Mouse (Mus musculus) heart, embryonic 11.5 days (tissue): Measurements from ENCODE around the gene Lsr. TPM values are rescaled to one million over a fixed set of nuclear protein-coding genes. Genes with fewer than 3 reads are reported as not detected.
A peak's percentile ranks its signal among the peaks of the same experiment; 100 is the strongest.

Experiments
- ATAC-seq: fragments of 200-750 bp; cut with Nextera tagmentation; replicated peaks from 2 replicates; pipeline ENCODE4 v1.8.0; 2017; ENCODE audit warnings: moderate library complexity; ENCODE audit not compliant: insufficient number of reproducible peaks, low FRiP score, low TSS enrichment
- H3K27ac ChIP-seq: fragments of 300-500 bp; sonication (generic); 2 replicates; pipeline ENCODE4 v1.5.1; 2014; ENCODE audit warnings: mild to moderate bottlenecking, low read depth, low read length
- H3K27me3 ChIP-seq: fragments of 300-500 bp; sonication (generic); 2 replicates; pipeline ENCODE4 v1.6.1; 2014; ENCODE audit warnings: mild to moderate bottlenecking, low read length, mixed read lengths; ENCODE audit not compliant: control insufficient read depth, insufficient read depth
- H3K36me3 ChIP-seq: fragments of 300-500 bp; sonication (generic); 2 replicates; pipeline ENCODE4 v1.6.1; 2014; ENCODE audit warnings: mild to moderate bottlenecking, low read length, moderate library complexity, mixed read lengths; ENCODE audit not compliant: control insufficient read depth, insufficient read depth
- H3K4me1 ChIP-seq: fragments of 300-500 bp; sonication (generic); 2 replicates; pipeline ENCODE4 v1.6.1; 2014; ENCODE audit warnings: low read length; ENCODE audit not compliant: control insufficient read depth, insufficient read depth
- H3K4me2 ChIP-seq: fragments of 300-500 bp; sonication (generic); 2 replicates; pipeline ENCODE4 v1.6.1; 2014; ENCODE audit warnings: mild to moderate bottlenecking, moderate library complexity
- H3K4me3 ChIP-seq: fragments of 300-500 bp; sonication (generic); 2 replicates; pipeline ENCODE4 v1.5.1; 2014; ENCODE audit warnings: low read depth, low read length
- H3K9ac ChIP-seq: fragments of 300-500 bp; sonication (generic); 2 replicates; pipeline ENCODE4 v1.6.1; 2014; ENCODE audit warnings: mild to moderate bottlenecking, low read depth, low read length, moderate library complexity
- H3K9me3 ChIP-seq: fragments of 300-500 bp; sonication (generic); replicated peaks from 2 replicates; pipeline ENCODE4 v1.6.1; 2016; ENCODE audit warnings: low read length; ENCODE audit not compliant: control insufficient read depth
- WGBS: fragments of 180-500 bp; shearing (Covaris S2); extraction: QIAGEN DNeasy Blood & Tissue Kit; methylation state at CpG from one replicate; pipeline ENCODE4 v1.1.7; 2014; ENCODE audit not compliant: insufficient replicate concordance; 5-methylcytosine and 5-hydroxymethylcytosine counted together
- polyA plus RNA-seq: library from polyadenylated mRNA; unstranded; fragments of >200 nt; fragmentation: Nextera tagmentation; extraction: Ambion mirVana; gene quantifications from 2 replicates; pipeline ENCODE4 v1.2.1, GENCODE M21; 2014

The Lsr gene
- polyA plus RNA-seq, 1 experiment from 2014 or later = 14.4 TPM

DNA sequence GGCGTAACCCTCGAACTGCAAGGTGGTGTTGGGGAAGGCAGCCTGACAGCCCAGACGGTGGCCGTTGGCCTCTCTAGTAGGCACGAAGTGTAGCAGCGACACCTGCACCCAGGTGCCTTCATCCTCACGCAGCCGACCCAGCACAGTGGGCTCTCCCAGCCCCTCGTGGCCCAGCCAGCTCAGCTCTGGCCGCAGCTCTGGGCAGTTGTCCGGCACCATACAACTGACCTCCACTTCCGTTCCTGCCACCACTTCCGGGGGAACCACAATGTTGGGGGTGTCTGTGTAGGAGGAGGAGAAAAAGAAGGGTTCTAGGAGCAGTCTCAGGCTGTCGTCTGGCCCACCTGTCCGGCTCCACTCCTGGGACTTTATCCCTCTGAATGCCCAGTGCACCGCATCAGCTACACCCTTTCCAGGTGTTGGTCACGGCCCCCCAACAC is 64.3 kb downstream of the Lsr start:
- peak overlapping the region; percentile 56 for H3K4me2 ChIP-seq
- 27% methylated on average over 17 of the region's 17 CpGs for WGBS
- H3K4me1 ChIP-seq = 0 out of 2 replicates have a peak, but pooled peaks cover 2% of the 10 kb centered on the region
- H3K27ac ChIP-seq = no peak overlapping the region
- no peak; the same call in 1 of the 2 replicates for ATAC-seq
- no peaks in the 10 kb centered on the region for H3K36me3 ChIP-seq
- no peaks in the 10 kb centered on the region for H3K9me3 ChIP-seq
- no peak overlapping the region for H3K9ac ChIP-seq
- peaks cover 11% of the 10 kb centered on the region; the same call in 1 of the 2 replicates for H3K27me3 ChIP-seq
- peak overlapping the region; percentile 18 for H3K4me3 ChIP-seq

DNA sequence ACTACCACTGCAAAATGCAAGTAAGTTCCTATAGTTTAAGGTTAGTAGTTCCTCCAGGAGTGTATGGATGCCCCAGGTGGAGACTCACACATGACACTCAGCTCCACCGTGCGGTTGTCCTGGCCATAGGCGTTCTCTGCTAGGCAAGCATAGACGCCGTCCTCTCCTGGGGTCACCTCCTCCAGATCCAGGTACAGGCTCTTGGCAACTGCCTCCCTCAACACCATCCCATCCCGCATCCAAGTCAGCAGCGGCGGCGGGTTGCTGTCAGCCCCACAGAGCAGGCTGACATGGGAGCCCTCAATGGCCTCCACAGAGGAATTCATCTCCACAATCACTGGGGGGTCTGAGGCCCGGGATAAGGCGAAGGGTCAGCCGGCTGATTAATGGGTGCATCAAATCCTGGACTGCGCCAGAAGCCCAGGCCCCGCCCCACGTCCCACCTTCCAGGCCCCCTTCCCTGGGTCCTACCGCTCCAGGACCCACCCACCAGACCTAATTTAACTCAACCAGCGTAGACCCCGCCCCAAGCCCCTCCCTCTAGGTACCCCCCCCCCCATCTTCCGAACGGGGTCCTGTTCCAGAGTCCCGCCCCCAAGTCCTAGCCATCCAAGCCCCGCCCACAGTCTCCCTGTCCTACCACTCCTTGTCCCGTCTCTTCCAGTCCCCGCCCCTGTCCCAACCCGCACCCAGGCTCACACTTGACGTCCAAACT is 64.8 kb downstream of the Lsr start:
- H3K9ac ChIP-seq = no peak overlapping the region
- 0 out of 2 replicates have a peak, but pooled peaks cover 2% of the 10 kb centered on the region for H3K4me1 ChIP-seq
- H3K9me3 ChIP-seq = no peaks in the 10 kb centered on the region
- peaks cover 11% of the 10 kb centered on the region; the same call in 1 of the 2 replicates for H3K27me3 ChIP-seq
- peak overlapping the region; percentile 56 for H3K4me2 ChIP-seq
- peak overlapping the region; percentile 18 for H3K4me3 ChIP-seq
- H3K36me3 ChIP-seq = no peaks in the 10 kb centered on the region
- WGBS = 3% methylated on average over 23 of the region's 26 CpGs
- no peak overlapping the region for H3K27ac ChIP-seq
- peak; percentile 40; the same call in 1 of the 2 replicates for ATAC-seq

Other genes starting within 250 kb of the Lsr start
- 172 and 173 TPM in 2 replicates for gene Tmem147, start 243.9 kb downstream of the Lsr start, polyA plus RNA-seq
- 0.25 and 0.36 TPM in 2 replicates for gene Gapdhs, start 229.8 kb downstream of the Lsr start, polyA plus RNA-seq
- 0.49 and 0.56 TPM in 2 replicates for gene Sbsn, start 222.0 kb downstream of the Lsr start, polyA plus RNA-seq
- 1.1 and 1.2 TPM in 2 replicates for gene Dmkn, start 209.7 kb downstream of the Lsr start, polyA plus RNA-seq
- not detected in 2 replicates for gene Krtdap, start 185.6 kb downstream of the Lsr start, polyA plus RNA-seq
- gene Ffar2, start 149.7 kb downstream of the Lsr start, polyA plus RNA-seq = not detected in 2 replicates
- gene Ffar3, start 117.3 kb downstream of the Lsr start, polyA plus RNA-seq = not detected in 2 replicates
- gene Ffar1, start 111.9 kb downstream of the Lsr start, polyA plus RNA-seq = not detected in 2 replicates
- gene Cd22, start 93.1 kb downstream of the Lsr start, polyA plus RNA-seq = not detected in 2 replicates
- gene Mag, start 58.6 kb downstream of the Lsr start, polyA plus RNA-seq = 0.09 TPM in 1 of 2 replicates, not detected in the other
- not detected in 2 replicates for gene Hamp2, start 48.8 kb downstream of the Lsr start, polyA plus RNA-seq
- not detected in 2 replicates for gene Hamp, start 29.4 kb downstream of the Lsr start, polyA plus RNA-seq
- gene Usf2, start 16.7 kb downstream of the Lsr start, polyA plus RNA-seq = 18.8 and 19.6 TPM in 2 replicates
- gene Fam187b, start 326 bp upstream of the Lsr start, polyA plus RNA-seq = 0.72 and 0.89 TPM in 2 replicates
- 30.3 and 38.5 TPM in 2 replicates for gene Fxyd5, start 69.0 kb upstream of the Lsr start, polyA plus RNA-seq
- gene Fxyd7, start 78.0 kb upstream of the Lsr start, polyA plus RNA-seq = 2.5 and 4.9 TPM in 2 replicates
- gene Fxyd1, start 83.7 kb upstream of the Lsr start, polyA plus RNA-seq = 566 and 581 TPM in 2 replicates
- gene Lgi4, start 85.9 kb upstream of the Lsr start, polyA plus RNA-seq = 0.13 and 0.34 TPM in 2 replicates
- gene Fxyd3, start 103.2 kb upstream of the Lsr start, polyA plus RNA-seq = 0.38 and 1.8 TPM in 2 replicates
- gene Hpn, start 141.8 kb upstream of the Lsr start, polyA plus RNA-seq = 2.7 and 3.3 TPM in 2 replicates
- 3.0 TPM in 2 replicates for gene Scn1b, start 153.5 kb upstream of the Lsr start, polyA plus RNA-seq
- gene Gramd1a, start 182.4 kb upstream of the Lsr start, polyA plus RNA-seq = 49.0 and 55.9 TPM in 2 replicates